Mouse (Mus musculus): ENCODE measurements at regions not wholly inside any gene's neighbourhood (a gene's known extent, or its start where the extent isn't known, plus 50 kb on each side); places are given as distances from the start of the nearest gene placed in this dataset.
"Not testable (repeated sequence)": the region's sequence is repeated elsewhere in the genome, so short reads cannot be mapped to it uniquely, and the experiment has no call there.

DNA sequence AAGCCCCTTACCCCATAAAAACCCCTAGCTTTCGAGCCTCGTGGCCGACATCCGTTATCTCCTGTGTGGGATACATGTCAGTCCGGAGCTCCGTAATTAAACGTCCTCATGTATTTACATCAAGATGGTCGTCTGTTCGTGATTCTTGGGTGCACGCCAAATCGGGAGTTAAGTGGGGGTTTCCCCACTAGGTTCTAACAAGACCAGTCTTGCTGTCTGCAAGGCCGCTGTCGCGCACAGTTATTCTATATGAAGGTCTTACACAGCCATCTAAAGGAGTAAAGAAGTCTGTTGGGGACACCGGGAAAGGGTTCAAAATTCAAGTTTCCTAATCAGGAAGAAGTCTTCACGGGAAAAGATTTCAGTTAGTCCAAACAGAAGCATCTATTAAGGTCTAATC is 50.5 kb upstream of the Rhobtb1 start:
- not testable (repeated sequence) for H3K9ac ChIP-seq; H3K27ac ChIP-seq; ATAC-seq (ENCODE audit: low FRiP score); H3K4me3 ChIP-seq (replicated peaks); H3K4me1 ChIP-seq; H3K36me3 ChIP-seq (replicated peaks); H3K4me2 ChIP-seq; H3K9me3 ChIP-seq; H3K27me3 ChIP-seq
- WGBS: 88% methylated on average over 16 of the region's 16 CpGs

Measured in forebrain, embryonic 12.5 days (tissue).